Mouse (Mus musculus) MEL (cell line): Measurements from ENCODE around the gene Pxk.

ENCODE experiments used
- BHLHE40 ChIP-seq: IDR thresholded peaks from 2 replicates; pipeline ENCODE4 v1.6.1; 2012; ENCODE audit warnings: low read depth, mild to moderate bottlenecking, inconsistent platforms, low read length, improper control_type of control experiment, borderline replicate concordance
- CTCF ChIP-seq, 3 experiments: IDR thresholded peaks in 2 of 3; conservative IDR thresholded peaks in 1 of 3; 2 replicates each; pipeline ENCODE4 v1.5.1; 2011 to 2012; ENCODE audit warnings: low read length in 3 of 3, low read depth in 2 of 3, mild to moderate bottlenecking in 2 of 3, improper control_type of control experiment in 1 of 3, inconsistent platforms in 1 of 3, mixed read lengths in 1 of 3, moderate library complexity in 1 of 3; ENCODE audit not compliant: control insufficient read depth in 1 of 3, insufficient read depth in 1 of 3, poor library complexity in 1 of 3, severe bottlenecking in 1 of 3
- GATA1 ChIP-seq: IDR thresholded peaks from 2 replicates; pipeline ENCODE4 v1.6.1; 2011; ENCODE audit warnings: low read depth, low read length, improper control_type of control experiment
- JUND ChIP-seq: IDR thresholded peaks from 2 replicates; pipeline ENCODE4 v1.6.1; 2011; ENCODE audit warnings: low read depth, mild to moderate bottlenecking, improper control_type of control experiment, low read length
- POLR2A ChIP-seq, 2 experiments: IDR thresholded peaks; 2 replicates each; pipeline ENCODE4 v1.6.1; 2011 to 2012; ENCODE audit warnings: low read length in 2 of 2, mild to moderate bottlenecking in 2 of 2, control low read depth in 1 of 2, improper control_type of control experiment in 1 of 2, low read depth in 1 of 2, moderate library complexity in 1 of 2; ENCODE audit not compliant: control insufficient read depth in 1 of 2, insufficient read depth in 1 of 2, poor library complexity in 1 of 2
- TBP ChIP-seq: IDR thresholded peaks from 2 replicates; pipeline ENCODE4 v1.8.0; 2011; ENCODE audit warnings: low read depth, low read length, improper control_type of control experiment
- TCF12 ChIP-seq: IDR thresholded peaks from 2 replicates; pipeline ENCODE4 v1.6.1; 2014; ENCODE audit warnings: low read depth, mild to moderate bottlenecking, inconsistent platforms, low read length, improper control_type of control experiment, moderate library complexity
- USF1 ChIP-seq: IDR thresholded peaks from 2 replicates; pipeline ENCODE4 v1.6.1; 2014; ENCODE audit warnings: low read depth, mild to moderate bottlenecking, inconsistent platforms, low read length, improper control_type of control experiment, moderate library complexity

GRCm38 (mm10) chr14:8191331-8191965 lies 93.4 kb downstream of the Pxk start:
- TF ChIP-seq TBP: no peak
- no peak for TF ChIP-seq GATA1
- no peak for TF ChIP-seq BHLHE40
- no peak for TF ChIP-seq TCF12
- no peak for TF ChIP-seq JUND
- no peak for TF ChIP-seq POLR2A (IDR thresholded peaks at IDR 0.05; ENCODE audit: control insufficient read depth in 1 of 2, insufficient read depth in 1 of 2, low read depth in 1 of 2, low read length in 2 of 2, poor library complexity in 1 of 2)
- no peak for TF ChIP-seq CTCF (IDR thresholded peaks at IDR 0.05 in 2 of 3, conservative IDR thresholded peaks at IDR 0.05 in 1 of 3; ENCODE audit: control insufficient read depth in 1 of 3, insufficient read depth in 1 of 3, low read depth in 2 of 3, low read length in 3 of 3, poor library complexity in 1 of 3, severe bottlenecking in 1 of 3)
- TF ChIP-seq USF1: no peak
